Comparison of ENCODE assay signal across 11 mouse cellular contexts in genomic region chr6:108700638-108701343, GRCm38 (mm10). TPM values are rescaled to one million over a fixed set of nuclear protein-coding genes. Genes with fewer than 3 reads are reported as not detected.
DNase-seq lines count a peak whose midpoint lies in the region; ATAC-seq lines count a peak whose summit lies in the region.
"Had no signal": no experiment of that assay in that cellular context is flagged by ENCODE, and none has a peak within 500 bp of the region (broad histone marks: within the 10 kb centered on the region; RNA-seq: fewer than 3 reads in every experiment).

No protein-coding gene starts in this region.

- H3K27me3 ChIP-seq in heart, embryonic 13.5 days (replicated peaks), result 0 out of 2 replicates have a peak, but pooled peaks cover 9% of the 10 kb centered on the region
- no peaks in the 10 kb centered on the region for H3K27me3 ChIP-seq in hindbrain, embryonic 12.5 days
- H3K27me3 ChIP-seq: megakaryocyte, embryonic 14.5 days; stomach, embryonic 15.5 days had no signal

- 14% methylated on average over 17 of the region's 17 CpGs for WGBS in heart, embryonic 13.5 days
- 12% methylated on average over 17 of the region's 17 CpGs for WGBS in hindbrain, embryonic 12.5 days

- intact Hi-C loops in heart, postnatal 25 days (cut with DNase I), result no loop called here

- peak overlapping the region; percentile 69 for H3K9ac ChIP-seq in heart, embryonic 13.5 days
- peak overlapping the region; percentile 33; the same call in 1 of the 2 replicates for H3K9ac ChIP-seq in hindbrain, embryonic 12.5 days
- H3K9ac ChIP-seq: stomach, embryonic 15.5 days had no signal

- H3K9me3 ChIP-seq in heart, embryonic 13.5 days, result no peaks in the 10 kb centered on the region
- no peaks in the 10 kb centered on the region for H3K9me3 ChIP-seq in hindbrain, embryonic 12.5 days (replicated peaks)
- H3K9me3 ChIP-seq: megakaryocyte, embryonic 14.5 days; stomach, embryonic 15.5 days had no signal

- no peak for ATAC-seq in heart, embryonic 13.5 days (ENCODE audit: extremely low read depth, insufficient number of reproducible peaks, low FRiP score, low TSS enrichment)
- peak; percentile 59 for ATAC-seq in hindbrain, embryonic 12.5 days (ENCODE audit: low FRiP score)
- ATAC-seq: CD4-positive, CD25-positive, alpha-beta regulatory T cell, adult 4 months had no signal

- H3K27ac ChIP-seq in heart, embryonic 13.5 days (replicated peaks), result no peak overlapping the region
- 0 out of 2 replicates have a peak overlapping the region, but pooled peaks have one; percentile 9 for H3K27ac ChIP-seq in hindbrain, embryonic 12.5 days
- H3K27ac ChIP-seq: stomach, embryonic 15.5 days had no signal

- H3K4me3 ChIP-seq in heart, embryonic 13.5 days, result peak overlapping the region; percentile 32
- H3K4me3 ChIP-seq in hindbrain, embryonic 12.5 days, result peak overlapping the region; percentile 0; the same call in 1 of the 2 replicates
- H3K4me3 ChIP-seq: megakaryocyte, embryonic 14.5 days; stomach, embryonic 15.5 days had no signal

- peaks cover 27% of the 10 kb centered on the region for H3K4me1 ChIP-seq in heart, embryonic 13.5 days
- H3K4me1 ChIP-seq in hindbrain, embryonic 12.5 days, result peaks cover 18% of the 10 kb centered on the region
- H3K4me1 ChIP-seq: stomach, embryonic 15.5 days had no signal

- no peak for DNase-seq in heart, postnatal 25 days (ENCODE audit: low spot score)
- DNase-seq in brain, adult 2 months (ENCODE audit: low read depth, low spot score), result peak; percentile 31
- peak; percentile 19 for DNase-seq in mesoderm, embryonic 11.5 days (ENCODE audit: low read depth, low spot score)
- DNase-seq in thymus, adult 18-20 months, result no peak
- DNase-seq in cerebellum, postnatal 25 days, result no peak
- no peak for DNase-seq in left cerebral cortex, adult 9 months (ENCODE audit: low spot score in 2 of 2)

- no peaks in the 10 kb centered on the region for H3K36me3 ChIP-seq in heart, embryonic 13.5 days
- no peaks in the 10 kb centered on the region for H3K36me3 ChIP-seq in hindbrain, embryonic 12.5 days
- H3K36me3 ChIP-seq: stomach, embryonic 15.5 days had no signal

- peak overlapping the region; percentile 63 for H3K4me2 ChIP-seq in heart, embryonic 13.5 days
- H3K4me2 ChIP-seq in hindbrain, embryonic 12.5 days (replicated peaks), result peak overlapping the region; percentile 42
- H3K4me2 ChIP-seq: stomach, embryonic 15.5 days had no signal

RNA-seq across cellular contexts. Expression of gene Bhlhe40, which starts 40.4 kb away (rescaled TPM):
- polyA plus RNA-seq in heart, embryonic 13.5 days (2015; fragmentation: Nextera tagmentation; extraction: Ambion mirVana), result 15.1 and 19.7 TPM in 2 replicates
- 10 to 100 TPM; 30.2 to 62.0 TPM for total RNA-seq in heart, postnatal 25 days (2021)
- polyA plus RNA-seq in hindbrain, embryonic 12.5 days (2016; fragmentation: Nextera tagmentation; extraction: Ambion mirVana), result 3.6 and 3.9 TPM in 2 replicates

Comparison
In these comparisons a context has a peak if more than half of its experiments do, and no peak if none do; other contexts are left out.
1. DNase-seq: peak in brain, adult 2 months (single experiment) and mesoderm, embryonic 11.5 days (single experiment); none in heart, postnatal 25 days (single experiment), thymus, adult 18-20 months (0 of 2), cerebellum, postnatal 25 days (0 of 2) and left cerebral cortex, adult 9 months (0 of 2).